Mouse (Mus musculus) heart, adult 2 months (tissue): Measurements from ENCODE around the gene Ankrd33. TPM values are rescaled to one million over a fixed set of nuclear protein-coding genes. Genes with fewer than 3 reads are reported as not detected.

Experiments
- DNase-seq, 2 experiments: peaks; one replicate each; pipeline ENCODE4 v3.0.0; 2021
- H3K27ac ChIP-seq: fragments of 200-600 bp; 2 replicates; pipeline ENCODE4 v1.8.1; 2022
- H3K27me3 ChIP-seq: fragments of 200-500 bp; 2 replicates; pipeline ENCODE4 v1.6.1; 2012; ENCODE audit warnings: mild to moderate bottlenecking, low read length, inconsistent platforms, mixed read lengths; ENCODE audit not compliant: control insufficient read depth, insufficient read depth
- H3K36me3 ChIP-seq: fragments of 200-500 bp; 2 replicates; pipeline ENCODE4 v1.6.1; 2012; ENCODE audit warnings: low read length, inconsistent platforms; ENCODE audit not compliant: control insufficient read depth, insufficient read depth
- H3K4me1 ChIP-seq: fragments of 200-500 bp; 2 replicates; pipeline ENCODE4 v1.6.1; 2011; ENCODE audit warnings: low read length; ENCODE audit not compliant: control insufficient read depth, insufficient read depth
- H3K4me3 ChIP-seq: fragments of 200-600 bp; 2 replicates; pipeline ENCODE4 v1.8.1; 2022
- H3K79me2 ChIP-seq: fragments of 200-500 bp; replicated peaks from 2 replicates; pipeline ENCODE4 v1.6.1; 2012; ENCODE audit warnings: mild to moderate bottlenecking, inconsistent platforms, low read length, moderate library complexity, mixed read lengths; ENCODE audit not compliant: control insufficient read depth, insufficient read depth
- H3K9ac ChIP-seq: fragments of 200-500 bp; 2 replicates; pipeline ENCODE4 v1.6.1; 2012; ENCODE audit warnings: low read depth, mild to moderate bottlenecking, control low read depth, inconsistent platforms, low read length, mixed read lengths
- CTCF ChIP-seq: fragments of 200-600 bp; IDR thresholded peaks from 2 replicates; pipeline ENCODE4 v1.8.1; 2022; ENCODE audit warnings: antibody characterized with exemption, mild to moderate bottlenecking, moderate library complexity
- EP300 ChIP-seq: fragments of 200-500 bp; IDR thresholded peaks from 2 replicates; pipeline ENCODE4 v1.6.1; 2011; ENCODE audit warnings: low read depth, low read length, control low read depth; ENCODE audit not compliant: insufficient read depth
- POLR2A ChIP-seq: fragments of 200-500 bp; IDR thresholded peaks from 2 replicates; pipeline ENCODE4 v1.6.1; 2011; ENCODE audit warnings: mild to moderate bottlenecking, low read depth, low read length, control low read depth; ENCODE audit not compliant: insufficient read depth
- WGBS: fragments of 180-500 bp; shearing (Covaris S2); methylation state at CpG from one replicate; pipeline ENCODE4 v1.1.7; 2018; 5-methylcytosine and 5-hydroxymethylcytosine counted together
- intact Hi-C: fragments of 180-260 bp; cut with DNase I; formaldehyde crosslinking; loops from one replicate; pipeline ENCODE4 v1.15.1; 2025
- polyA plus RNA-seq: library from polyadenylated mRNA; depleted of rRNA; stranded (reverse); fragments of >200 nt; gene quantifications from 2 replicates; pipeline ENCODE4 v1.2.3, GENCODE M21; 2012
- total RNA-seq, 2 experiments: library from RNA; stranded (reverse); gene quantifications; 2 replicates each; pipeline ENCODE4 v1.2.3; 2021

Ankrd33 gene
- total and polyA plus RNA-seq, 3 experiments, result not detected

- H3K4me3 ChIP-seq, result no peak overlapping the region
- H3K27ac ChIP-seq, result peak overlapping the region; percentile 34; the same call in 1 of the 2 replicates
- WGBS, result 19% methylated on average over 12 of the region's 14 CpGs
These were observed 25.5 kb downstream of the Ankrd33 start for GRCm38 (mm10) chr15:101141061-101141541.

GRCm38 (mm10) chr15:101142672-101143071 lies 27.1 kb downstream of the Ankrd33 start:
- intact Hi-C loops, result no loop called here
- DNase-seq, result peak in 1 of 2 experiments; percentile 28
- 76% methylated on average over 8 of the region's 8 CpGs for WGBS
- Histone ChIP-seq H3K27ac (no peak overlapping the region), H3K4me3 (no peak overlapping the region), H3K36me3 (no peaks in the 10 kb centered on the region; the same call in 1 of the 2 replicates), H3K27me3 (no peaks in the 10 kb centered on the region), H3K4me1 (peaks cover 32% of the 10 kb centered on the region), H3K9ac (no peak overlapping the region), H3K79me2 (no peaks in the 10 kb centered on the region)
- TF ChIP-seq EP300 (no peak), POLR2A (no peak), CTCF (no peak)

More at GRCm38 (mm10) chr15:101141061-101141541, 25.5 kb downstream of the Ankrd33 start:
- Histone ChIP-seq H3K4me1 (peaks cover 22% of the 10 kb centered on the region), H3K27me3 (no peaks in the 10 kb centered on the region), H3K79me2 (no peaks in the 10 kb centered on the region), H3K36me3 (no peaks in the 10 kb centered on the region; the same call in 1 of the 2 replicates), H3K9ac (no peak overlapping the region)
- TF ChIP-seq CTCF (no peak), POLR2A (0 out of 2 replicates have a peak, but pooled peaks have one; percentile 8)
- intact Hi-C loops, result loop anchor here (2.0 kb wide), 1 partner anchor 60 kb away; no protein-coding TSS in a partner anchor
- DNase-seq, result peak; percentile 68 to 73

GRCm38 (mm10) chr15:101143494-101143893 lies 27.9 kb downstream of the Ankrd33 start:
- Histone ChIP-seq H3K4me3 (no peak overlapping the region), H3K27ac (peak overlapping the region; percentile 54), H3K36me3 (no peaks in the 10 kb centered on the region; the same call in 1 of the 2 replicates), H3K4me1 (peaks cover 35% of the 10 kb centered on the region), H3K27me3 (no peaks in the 10 kb centered on the region), H3K9ac (no peak overlapping the region), H3K79me2 (no peaks in the 10 kb centered on the region)
- WGBS, result 39% methylated on average over 8 of the region's 8 CpGs
- TF ChIP-seq CTCF, result no peak
- 0 out of 2 replicates have a peak, but pooled peaks have one; percentile 11 for TF ChIP-seq EP300
- DNase-seq, result peak; percentile 74 to 87
- intact Hi-C loops, result no loop called here

- DNase-seq, result peak in 1 of 2 experiments; percentile 35
- no peak overlapping the region for H3K9ac ChIP-seq
- WGBS, result 68% methylated on average over 5 of the region's 5 CpGs
- peaks cover 34% of the 10 kb centered on the region for H3K4me1 ChIP-seq
- intact Hi-C loops, result loop anchor here (2.0 kb wide), 1 partner anchor 13 kb away; no protein-coding TSS in a partner anchor
- H3K27ac ChIP-seq, result peak overlapping the region; percentile 54
- H3K36me3 ChIP-seq, result no peaks in the 10 kb centered on the region; the same call in 1 of the 2 replicates
- H3K79me2 ChIP-seq, result no peaks in the 10 kb centered on the region
- H3K27me3 ChIP-seq, result no peaks in the 10 kb centered on the region
- TF ChIP-seq POLR2A (no peak), EP300 (no peak), CTCF (no peak)
- no peak overlapping the region for H3K4me3 ChIP-seq
These were observed 28.6 kb downstream of the Ankrd33 start for GRCm38 (mm10) chr15:101144176-101144575.

GRCm38 (mm10) chr15:101144779-101145178 lies 29.2 kb downstream of the Ankrd33 start:
- DNase-seq, result peak; percentile 34 to 39

More at GRCm38 (mm10) chr15:101144779-101145178, 29.2 kb downstream of the Ankrd33 start:
- peaks cover 31% of the 10 kb centered on the region for H3K4me1 ChIP-seq
- H3K36me3 ChIP-seq, result no peaks in the 10 kb centered on the region; the same call in 1 of the 2 replicates
- H3K27ac ChIP-seq, result peak overlapping the region; percentile 62
- no peak overlapping the region for H3K9ac ChIP-seq
- no peaks in the 10 kb centered on the region for H3K79me2 ChIP-seq
- no peak for TF ChIP-seq CTCF
- no peak for TF ChIP-seq EP300
- TF ChIP-seq POLR2A, result no peak
- H3K4me3 ChIP-seq, result no peak overlapping the region
- WGBS, result 62% methylated on average over 8 of the region's 8 CpGs
- H3K27me3 ChIP-seq, result no peaks in the 10 kb centered on the region
- intact Hi-C loops, result loop anchor here (1.0 to 2.0 kb wide), 3 partner anchors 14 to 31 kb away; no protein-coding TSS in a partner anchor
